Mouse (Mus musculus): Measurements from ENCODE around the gene Krt78.

DNA sequence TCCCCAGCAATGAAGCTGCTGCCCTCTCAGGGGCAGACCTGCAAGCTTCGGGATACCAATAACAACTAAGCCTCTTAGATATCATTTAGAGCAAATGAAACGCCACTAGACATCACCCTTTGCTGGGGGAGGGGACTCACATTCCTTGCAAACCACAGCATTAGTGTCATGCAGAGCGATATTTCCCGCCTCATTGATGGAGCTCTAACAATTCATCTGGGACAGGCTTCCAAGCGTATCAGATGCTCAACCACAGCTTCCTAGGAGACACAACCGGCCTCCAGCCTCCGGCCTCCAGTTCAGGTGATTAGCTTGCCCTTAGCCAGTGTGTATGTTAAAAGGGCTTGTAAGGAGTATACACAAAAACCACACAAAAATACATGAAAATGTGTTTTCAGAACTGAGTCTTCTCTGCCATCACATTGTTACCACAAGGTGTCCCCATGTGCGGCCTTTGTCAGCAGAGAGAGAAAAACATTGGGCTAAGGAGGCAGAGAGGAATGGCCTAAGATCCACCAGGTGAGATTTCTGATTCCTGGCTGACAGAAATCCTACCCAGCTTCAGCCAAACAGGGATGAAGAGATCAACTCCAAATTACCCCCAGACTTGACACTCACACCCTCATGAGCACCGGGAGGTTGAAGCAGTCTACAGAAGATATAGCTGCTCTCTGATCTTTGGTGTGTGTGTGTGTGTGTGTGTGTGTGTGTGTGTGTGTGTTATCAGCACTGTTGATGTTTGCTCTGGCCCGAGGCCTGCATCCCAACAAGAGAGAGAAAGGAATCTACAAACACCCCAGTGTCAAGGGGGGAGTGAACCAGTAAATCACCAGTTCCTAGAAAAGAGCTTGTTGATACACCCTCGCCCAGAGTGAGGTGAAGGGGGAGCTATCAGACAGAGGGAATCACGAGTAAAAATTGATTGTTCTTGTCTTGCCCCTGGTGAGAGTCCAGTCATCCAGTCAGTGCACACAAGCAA is 51.6 kb downstream of the Krt78 start:
- TF ChIP-seq ZNF384 (IDR thresholded peaks at IDR 0.05; ENCODE audit: low read depth, low read length) (no peak), MAX (IDR thresholded peaks at IDR 0.05; ENCODE audit: low read length) (no peak), CTCF (conservative IDR thresholded peaks at IDR 0.05 in 1 of 2, IDR thresholded peaks at IDR 0.05 in 1 of 2; ENCODE audit: low read depth in 2 of 2, low read length in 2 of 2) (peak in 1 of 2 experiments; percentile 50; a peak in 2 of 4 replicates), POLR2A (IDR thresholded peaks at IDR 0.05; ENCODE audit: low read depth, low read length) (no peak), HCFC1 (IDR thresholded peaks at IDR 0.05; ENCODE audit: low read depth, low read length) (no peak), TCF12 (IDR thresholded peaks at IDR 0.05; ENCODE audit: low read depth, low read length) (no peak), E2F4 (IDR thresholded peaks at IDR 0.05; ENCODE audit: insufficient replicate concordance, low read depth, low read length) (no peak), NELFE (IDR thresholded peaks at IDR 0.05; ENCODE audit: low read depth, low read length) (no peak), EP300 (IDR thresholded peaks at IDR 0.05; ENCODE audit: low read length) (no peak), ZC3H11A (IDR thresholded peaks at IDR 0.05; ENCODE audit: low read depth, low read length) (no peak), UBTF (IDR thresholded peaks at IDR 0.05; ENCODE audit: low read depth, low read length) (no peak), SIN3A (IDR thresholded peaks at IDR 0.05; ENCODE audit: low read length) (no peak), JUND (conservative IDR thresholded peaks at IDR 0.05; ENCODE audit: low read depth, low read length) (no peak)
